Mouse (Mus musculus): ENCODE measurements at regions not wholly inside any gene's neighbourhood (a gene's known extent, or its start where the extent isn't known, plus 50 kb on each side); places are given as distances from the start of the nearest gene placed in this dataset.

DNA sequence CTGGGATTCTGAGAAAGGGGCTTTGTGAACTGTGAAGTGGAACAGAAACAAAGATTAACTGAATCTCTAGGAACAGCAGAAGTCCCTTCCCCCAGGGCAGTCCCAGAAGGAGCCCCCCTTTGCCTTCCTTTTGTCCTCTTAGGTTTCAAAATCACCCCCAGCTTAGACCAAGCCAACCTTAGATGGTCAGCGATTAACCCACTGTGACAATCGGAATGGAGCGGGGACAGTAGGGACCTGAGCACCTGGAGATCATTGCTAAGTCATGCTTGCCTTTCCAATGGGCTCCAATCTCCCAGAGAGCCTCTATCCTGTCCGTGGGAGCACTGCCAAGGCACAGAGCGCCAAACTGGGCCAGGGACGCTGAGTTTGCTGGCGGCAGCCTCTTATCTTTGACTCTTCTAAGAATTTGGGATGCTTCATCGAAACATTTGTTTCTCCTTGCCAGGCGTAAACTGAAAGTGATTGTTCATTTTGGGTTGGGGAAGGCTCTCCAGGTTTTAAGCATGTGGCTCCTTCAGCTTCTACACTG lies 165.3 kb upstream of the Ankrd55 start:
- Histone ChIP-seq H3K27me3 (replicated peaks) (no peaks in the 10 kb centered on the region; the same call in 1 of the 2 replicates), H3K4me1 (peaks cover 8% of the 10 kb centered on the region), H3K27ac (no peak overlapping the region), H3K9ac (no peak overlapping the region), H3K36me3 (no peaks in the 10 kb centered on the region), H3K4me3 (no peak overlapping the region), H3K4me2 (replicated peaks) (no peak overlapping the region), H3K9me3 (no peaks in the 10 kb centered on the region)
- ATAC-seq (ENCODE audit: low FRiP score, low read depth): no peak
- 92% methylated on average over 9 of the region's 9 CpGs for WGBS

DNA sequence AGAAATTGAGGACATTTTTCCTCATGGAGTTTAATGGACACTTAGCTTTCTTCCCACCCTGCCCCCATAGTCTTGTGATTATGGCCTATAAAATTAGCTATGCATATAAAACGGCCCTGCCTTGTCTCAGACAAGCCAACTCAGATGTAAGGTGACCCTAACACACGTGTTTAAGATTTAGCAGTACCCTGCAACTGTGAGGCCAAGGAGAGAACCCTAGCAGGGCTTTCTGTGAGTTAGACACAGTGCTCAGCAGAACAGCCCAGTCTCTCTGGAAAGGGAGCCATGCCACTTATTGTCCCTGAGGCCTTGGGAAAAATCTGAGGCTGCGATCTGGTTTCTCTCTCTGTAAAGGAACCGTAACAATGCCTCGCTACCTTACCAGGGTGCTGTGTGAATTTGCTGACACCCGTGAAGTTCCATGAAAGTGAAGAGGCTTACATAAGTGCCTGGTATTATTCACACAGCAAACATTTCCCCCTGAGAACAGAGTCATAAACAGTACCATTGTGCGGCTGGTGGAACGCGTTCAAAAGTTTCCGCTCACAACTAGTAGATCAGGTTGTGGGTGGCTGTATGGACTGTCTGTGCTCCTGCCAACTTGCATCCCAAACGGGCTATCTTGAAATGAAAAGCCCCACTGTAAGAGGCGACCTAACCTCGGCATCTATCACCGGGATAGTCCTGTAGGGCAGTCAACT lies 162.3 kb upstream of the Ankrd55 start:
- Histone ChIP-seq H3K9ac (no peak overlapping the region), H3K4me1 (no peaks in the 10 kb centered on the region), H3K9me3 (no peaks in the 10 kb centered on the region), H3K4me2 (replicated peaks) (no peak overlapping the region), H3K27me3 (replicated peaks) (no peaks in the 10 kb centered on the region; the same call in 1 of the 2 replicates), H3K4me3 (no peak overlapping the region), H3K27ac (no peak overlapping the region), H3K36me3 (no peaks in the 10 kb centered on the region)
- 78% methylated on average over 14 of the region's 14 CpGs for WGBS
- ATAC-seq (ENCODE audit: low FRiP score, low read depth): no peak

DNA sequence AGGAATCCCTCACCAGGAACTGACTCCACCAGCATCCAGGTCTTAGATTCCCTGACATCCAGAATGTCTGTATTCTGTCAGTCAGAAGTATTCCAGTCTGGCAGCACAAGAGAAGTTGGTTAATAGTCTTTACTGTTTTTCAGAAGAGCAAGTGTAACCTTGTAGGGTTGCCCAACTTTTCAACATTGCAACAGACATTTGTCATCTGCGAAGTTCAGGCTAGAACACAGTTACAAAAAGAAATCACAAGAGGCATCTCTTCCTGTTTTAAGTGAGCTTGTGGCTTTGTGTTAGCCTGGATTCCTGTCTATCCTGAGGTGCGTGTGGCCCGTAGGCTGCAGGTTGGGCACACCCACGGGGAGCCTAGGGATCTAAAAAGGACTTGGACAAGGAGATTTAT lies 158.0 kb upstream of the Ankrd55 start:
- Histone ChIP-seq H3K36me3 (no peaks in the 10 kb centered on the region), H3K9ac (no peak overlapping the region), H3K9me3 (no peaks in the 10 kb centered on the region), H3K27ac (no peak overlapping the region), H3K4me1 (0 out of 2 replicates have a peak, but pooled peaks cover 3% of the 10 kb centered on the region), H3K27me3 (replicated peaks) (no peaks in the 10 kb centered on the region), H3K4me2 (replicated peaks) (no peak overlapping the region), H3K4me3 (no peak overlapping the region)
- ATAC-seq (ENCODE audit: low FRiP score, low read depth): no peak
- 85% methylated on average over 4 of the region's 4 CpGs for WGBS

DNA sequence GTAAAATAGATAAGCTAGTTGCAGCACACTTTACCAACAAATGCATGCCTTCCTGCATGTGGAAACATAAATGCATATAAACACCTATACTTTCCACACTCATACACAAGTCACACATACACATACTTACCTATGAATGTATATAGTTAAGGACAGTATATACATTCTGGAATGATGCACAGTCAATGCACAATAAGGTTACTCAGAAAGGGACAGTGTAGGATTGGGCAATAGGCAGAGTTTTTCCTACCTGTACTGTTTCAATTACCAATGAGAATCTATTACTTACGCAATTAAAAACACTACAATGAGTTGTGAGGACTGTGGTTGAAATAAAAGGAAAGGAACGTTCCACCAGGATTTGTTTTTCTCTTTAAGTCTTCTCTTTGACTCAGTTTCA lies 157.5 kb upstream of the Ankrd55 start:
- H3K4me1 ChIP-seq: 0 out of 2 replicates have a peak, but pooled peaks cover 3% of the 10 kb centered on the region
- H3K27me3 ChIP-seq (replicated peaks): no peaks in the 10 kb centered on the region
- H3K9me3 ChIP-seq: no peaks in the 10 kb centered on the region
- no peak overlapping the region for H3K9ac ChIP-seq
- H3K36me3 ChIP-seq: no peaks in the 10 kb centered on the region
- H3K4me2 ChIP-seq (replicated peaks): no peak overlapping the region
- H3K27ac ChIP-seq: no peak overlapping the region
- H3K4me3 ChIP-seq: no peak overlapping the region
- 93% methylated on average over 2 of the region's 2 CpGs for WGBS
- no peak for ATAC-seq (ENCODE audit: low FRiP score, low read depth)

DNA sequence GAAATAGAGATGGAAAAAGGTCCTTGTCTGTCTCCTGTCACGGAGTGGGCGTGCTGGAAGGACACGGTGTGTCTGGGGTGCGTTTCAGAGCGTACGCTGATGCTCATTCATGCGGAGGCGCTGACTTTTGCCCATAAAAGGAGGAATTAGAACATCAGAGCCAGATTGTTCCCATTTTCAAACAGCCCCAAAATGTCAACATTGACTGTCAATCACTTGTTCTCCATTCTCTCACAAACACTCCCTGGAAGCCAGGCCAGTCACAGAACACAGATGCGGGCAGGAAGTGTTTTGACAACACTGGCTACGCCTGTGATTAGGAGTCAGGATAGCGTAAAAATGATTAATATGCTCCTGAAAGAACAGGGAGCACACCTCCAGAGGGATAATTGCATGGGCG lies 157.1 kb upstream of the Ankrd55 start:
- 71% methylated on average over 12 of the region's 12 CpGs for WGBS
- no peak overlapping the region for H3K27ac ChIP-seq

DNA sequence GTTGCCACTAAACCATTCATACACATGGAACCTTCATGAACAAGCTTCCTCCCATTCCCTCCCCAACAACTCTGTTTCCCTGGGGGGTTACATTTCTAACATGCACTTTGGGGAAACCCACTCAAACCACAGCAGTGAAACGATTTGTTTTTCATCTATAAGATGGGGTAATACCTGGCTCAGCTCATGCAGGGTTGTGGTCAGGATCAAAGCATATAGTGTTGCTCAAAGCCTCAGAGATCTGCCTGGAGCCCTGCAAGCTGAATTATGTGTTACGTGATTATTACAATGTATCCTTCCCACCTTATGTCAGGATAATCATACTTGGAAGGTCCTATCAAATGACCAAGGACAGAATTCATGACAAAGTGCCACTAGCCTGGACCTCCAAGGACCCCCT lies 154.5 kb upstream of the Ankrd55 start:
- no peak for ATAC-seq (ENCODE audit: low FRiP score, low read depth)
- H3K9ac ChIP-seq: no peak overlapping the region
- no peak overlapping the region for H3K4me3 ChIP-seq
- no peak overlapping the region for H3K4me2 ChIP-seq (replicated peaks)
- no peaks in the 10 kb centered on the region for H3K9me3 ChIP-seq
- H3K4me1 ChIP-seq: 0 out of 2 replicates have a peak, but pooled peaks cover 3% of the 10 kb centered on the region
- no peaks in the 10 kb centered on the region for H3K27me3 ChIP-seq (replicated peaks)
- no peak overlapping the region for H3K27ac ChIP-seq
- H3K36me3 ChIP-seq: no peaks in the 10 kb centered on the region
- WGBS: 92% methylated on average over 2 of the region's 2 CpGs

More for the DNA sequence above, 157.1 kb upstream of the Ankrd55 start:
- H3K36me3 ChIP-seq: no peaks in the 10 kb centered on the region
- no peak overlapping the region for H3K4me2 ChIP-seq (replicated peaks)
- H3K4me3 ChIP-seq: no peak overlapping the region
- 0 out of 2 replicates have a peak, but pooled peaks cover 3% of the 10 kb centered on the region for H3K4me1 ChIP-seq
- no peak overlapping the region for H3K9ac ChIP-seq
- H3K9me3 ChIP-seq: no peaks in the 10 kb centered on the region
- no peak for ATAC-seq (ENCODE audit: low FRiP score, low read depth)
- H3K27me3 ChIP-seq (replicated peaks): no peaks in the 10 kb centered on the region

DNA sequence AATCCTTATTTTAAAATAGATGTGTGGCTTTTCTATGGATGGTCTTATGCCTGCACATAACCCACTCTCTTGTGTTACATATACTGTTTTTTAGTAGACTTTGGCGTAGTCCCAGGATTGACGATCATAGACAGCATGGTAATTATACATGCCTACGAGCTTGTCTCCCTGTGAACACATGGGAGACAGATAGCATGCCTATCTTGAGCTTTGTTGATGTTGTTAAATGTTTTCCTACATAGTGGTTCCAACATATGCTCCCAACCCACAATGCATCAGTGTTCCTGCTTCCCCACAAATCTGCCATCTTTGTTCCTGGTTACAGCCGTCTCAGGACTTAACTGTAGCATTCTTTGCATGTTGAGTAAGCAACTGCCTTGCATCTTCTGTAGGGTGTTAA lies 153.6 kb upstream of the Ankrd55 start:
- no peak overlapping the region for H3K9ac ChIP-seq
- no peak overlapping the region for H3K27ac ChIP-seq
- no peak overlapping the region for H3K4me3 ChIP-seq
- no peaks in the 10 kb centered on the region for H3K36me3 ChIP-seq
- 88% methylated on average over 4 of the region's 4 CpGs for WGBS
- 0 out of 2 replicates have a peak, but pooled peaks cover 3% of the 10 kb centered on the region for H3K4me1 ChIP-seq
- no peaks in the 10 kb centered on the region for H3K27me3 ChIP-seq (replicated peaks)
- ATAC-seq (ENCODE audit: low FRiP score, low read depth): no peak
- H3K4me2 ChIP-seq (replicated peaks): no peak overlapping the region
- H3K9me3 ChIP-seq: no peaks in the 10 kb centered on the region

DNA sequence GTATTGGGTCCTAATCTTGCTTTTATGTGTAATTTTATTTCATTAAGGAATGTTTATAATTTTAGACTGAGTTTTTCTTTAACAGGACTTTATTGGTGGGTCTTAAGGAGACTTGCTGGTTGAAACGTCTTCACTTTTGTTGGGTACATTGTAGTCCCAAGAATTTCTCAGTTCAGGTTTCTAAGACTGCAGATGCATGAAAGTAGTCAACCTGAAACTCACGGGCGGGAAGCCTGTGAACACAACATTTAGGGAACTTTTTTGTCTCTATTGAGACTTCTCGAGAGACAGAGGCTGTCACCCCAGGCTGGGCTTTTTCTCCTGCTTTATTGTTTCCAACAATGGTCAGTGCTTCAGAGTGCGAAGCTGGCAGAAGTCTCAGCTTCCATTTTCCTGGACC lies 152.5 kb upstream of the Ankrd55 start:
- Histone ChIP-seq H3K27ac (no peak overlapping the region), H3K9ac (no peak overlapping the region), H3K27me3 (replicated peaks) (no peaks in the 10 kb centered on the region), H3K4me3 (no peak overlapping the region), H3K4me1 (0 out of 2 replicates have a peak, but pooled peaks cover 3% of the 10 kb centered on the region), H3K4me2 (replicated peaks) (no peak overlapping the region), H3K36me3 (no peaks in the 10 kb centered on the region), H3K9me3 (no peaks in the 10 kb centered on the region)
- ATAC-seq (ENCODE audit: low FRiP score, low read depth): no peak
- WGBS: 60% methylated on average over 5 of the region's 5 CpGs

DNA sequence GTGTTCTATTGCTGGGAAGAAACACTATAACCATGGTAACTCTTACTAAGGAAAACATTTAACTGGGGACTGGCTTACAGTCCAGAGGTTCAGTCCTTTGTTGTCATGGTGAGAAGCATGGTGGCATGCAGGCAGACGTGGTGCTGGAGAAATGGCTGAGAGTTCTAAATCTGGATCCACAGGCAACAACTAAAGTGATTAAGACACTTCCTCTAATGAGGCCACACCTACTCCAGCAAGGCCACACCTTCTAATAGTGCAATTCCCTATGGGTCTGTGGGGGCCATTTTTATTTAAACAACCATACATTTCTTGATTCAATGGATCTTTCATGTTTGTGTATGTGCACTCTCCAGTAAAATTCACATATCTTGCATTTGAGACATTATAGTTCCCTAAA lies 151.4 kb upstream of the Ankrd55 start:
- H3K27ac ChIP-seq: no peak overlapping the region
- 58% methylated on average over 1 of the region's 1 CpGs for WGBS
- no peak overlapping the region for H3K4me3 ChIP-seq
- H3K9ac ChIP-seq: no peak overlapping the region
- H3K4me1 ChIP-seq: 0 out of 2 replicates have a peak, but pooled peaks cover 3% of the 10 kb centered on the region
- no peaks in the 10 kb centered on the region for H3K36me3 ChIP-seq
- H3K4me2 ChIP-seq (replicated peaks): no peak overlapping the region
- H3K27me3 ChIP-seq (replicated peaks): no peaks in the 10 kb centered on the region
- ATAC-seq (ENCODE audit: low FRiP score, low read depth): no peak
- H3K9me3 ChIP-seq: no peaks in the 10 kb centered on the region

DNA sequence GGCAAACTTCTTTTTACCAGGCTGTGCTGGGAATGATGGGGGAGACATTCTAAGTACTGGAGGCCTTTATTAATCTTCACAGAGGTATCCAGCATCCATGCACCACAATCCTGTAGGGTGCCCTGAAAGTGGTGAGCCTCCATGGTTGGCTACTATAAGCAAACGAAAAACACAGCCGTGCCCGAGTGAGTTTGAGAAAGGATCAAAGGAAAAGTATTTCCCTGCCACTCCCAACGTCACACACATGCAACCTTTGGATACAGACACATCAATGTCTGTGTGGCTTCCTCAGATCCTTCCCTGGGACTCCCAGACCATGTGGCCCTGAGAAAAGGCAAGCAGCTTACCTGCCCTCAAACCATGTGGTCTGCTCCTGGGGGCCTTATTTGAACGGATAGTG lies 147.4 kb upstream of the Ankrd55 start:
- Histone ChIP-seq H3K27ac (no peak overlapping the region), H3K4me2 (replicated peaks) (no peak overlapping the region), H3K27me3 (replicated peaks) (no peaks in the 10 kb centered on the region), H3K36me3 (no peaks in the 10 kb centered on the region), H3K4me1 (no peaks in the 10 kb centered on the region), H3K4me3 (no peak overlapping the region), H3K9ac (no peak overlapping the region), H3K9me3 (no peaks in the 10 kb centered on the region)
- ATAC-seq (ENCODE audit: low FRiP score, low read depth): no peak
- 77% methylated on average over 5 of the region's 5 CpGs for WGBS

DNA sequence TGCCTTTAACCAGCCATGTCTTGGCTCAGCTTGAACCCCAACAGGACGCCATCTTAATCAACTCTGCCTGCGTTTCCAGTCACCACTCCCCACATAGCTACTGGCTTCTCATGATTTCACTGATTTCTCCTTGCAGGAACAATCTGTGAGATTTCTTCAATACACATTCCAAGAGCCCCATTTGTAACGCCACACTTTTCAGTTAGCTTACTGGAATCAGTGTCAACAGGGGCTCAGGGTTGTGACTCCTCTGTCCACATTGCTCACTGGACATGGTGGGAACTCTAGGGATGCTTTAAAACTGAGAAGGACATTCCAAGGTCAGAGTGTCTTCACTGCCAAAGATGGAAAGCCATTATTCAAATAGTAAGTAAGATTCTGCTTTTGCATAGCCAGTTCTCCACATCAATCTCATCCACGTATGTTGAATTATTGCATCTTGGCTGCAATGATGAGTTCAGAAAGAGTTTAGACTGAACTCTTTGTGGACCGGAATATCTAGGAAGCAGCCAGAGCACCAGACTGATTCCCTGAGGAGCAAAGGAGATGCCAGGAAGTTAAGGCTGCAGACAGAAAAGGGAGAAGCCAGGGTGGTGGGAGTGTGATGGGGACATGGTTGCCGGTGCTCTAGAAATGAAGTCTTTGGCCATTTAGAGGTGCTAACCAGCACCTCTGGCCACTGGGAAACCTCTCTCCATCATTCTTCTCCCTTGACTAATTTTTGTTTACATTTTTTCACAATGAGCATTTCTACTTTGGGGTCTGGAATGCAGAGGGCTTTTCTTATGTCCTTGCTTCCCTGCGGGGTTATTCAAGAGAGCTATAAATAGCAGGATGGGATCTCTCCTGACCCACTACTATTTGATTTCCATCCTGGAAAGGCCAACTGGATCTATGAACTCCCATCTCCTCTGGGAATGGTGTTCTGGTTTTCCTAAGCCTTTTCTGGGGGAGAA lies 143.6 kb upstream of the Ankrd55 start:
- Histone ChIP-seq H3K9ac (no peak overlapping the region), H3K27ac (no peak overlapping the region), H3K4me2 (replicated peaks) (no peak overlapping the region), H3K4me1 (no peaks in the 10 kb centered on the region), H3K27me3 (replicated peaks) (no peaks in the 10 kb centered on the region), H3K9me3 (no peaks in the 10 kb centered on the region), H3K4me3 (no peak overlapping the region), H3K36me3 (no peaks in the 10 kb centered on the region)
- 74% methylated on average over 7 of the region's 7 CpGs for WGBS
- no peak for ATAC-seq (ENCODE audit: low FRiP score, low read depth)

Measured in neural tube, embryonic 12.5 days (tissue).